Mouse (Mus musculus): ENCODE results near the gene Gm13539. TPM values are rescaled to one million over a fixed set of nuclear protein-coding genes. Genes with fewer than 3 reads are reported as not detected.

Gm13539 gene
- polyA plus RNA-seq, 1 experiment, result not detected

GRCm38 (mm10) chr2:25774640-25775039, 7.4 kb upstream of the Gm13539 start:
- TF ChIP-seq CTCF (IDR thresholded peaks at IDR 0.05; ENCODE audit: insufficient read depth, low read depth, low read length) (no peak), POLR2A (IDR thresholded peaks at IDR 0.05; ENCODE audit: insufficient read depth, low read depth, low read length) (no peak)
- H3K27ac ChIP-seq (ENCODE audit: insufficient read depth, low read depth, low read length), result no peak overlapping the region
- H3K4me1 ChIP-seq (ENCODE audit: control insufficient read depth, insufficient read depth, low read length), result peaks cover 5% of the 10 kb centered on the region; the same call in 1 of the 2 replicates
- no peak overlapping the region for H3K4me3 ChIP-seq (ENCODE audit: insufficient read depth, low read depth, low read length)
- WGBS, result 81% methylated on average over 2 of the region's 2 CpGs

- Histone ChIP-seq H3K4me3 (ENCODE audit: insufficient read depth, low read depth, low read length) (no peak overlapping the region), H3K27ac (ENCODE audit: insufficient read depth, low read depth, low read length) (no peak overlapping the region), H3K4me1 (ENCODE audit: control insufficient read depth, insufficient read depth, low read length) (peaks cover 5% of the 10 kb centered on the region; the same call in 1 of the 2 replicates)
- WGBS, result 50% methylated on average over 3 of the region's 3 CpGs
- no peak for TF ChIP-seq POLR2A (IDR thresholded peaks at IDR 0.05; ENCODE audit: insufficient read depth, low read depth, low read length)
- no peak for TF ChIP-seq CTCF (IDR thresholded peaks at IDR 0.05; ENCODE audit: insufficient read depth, low read depth, low read length)
Measured at GRCm38 (mm10) chr2:25775991-25776390, 6.1 kb upstream of the Gm13539 start.

DNA sequence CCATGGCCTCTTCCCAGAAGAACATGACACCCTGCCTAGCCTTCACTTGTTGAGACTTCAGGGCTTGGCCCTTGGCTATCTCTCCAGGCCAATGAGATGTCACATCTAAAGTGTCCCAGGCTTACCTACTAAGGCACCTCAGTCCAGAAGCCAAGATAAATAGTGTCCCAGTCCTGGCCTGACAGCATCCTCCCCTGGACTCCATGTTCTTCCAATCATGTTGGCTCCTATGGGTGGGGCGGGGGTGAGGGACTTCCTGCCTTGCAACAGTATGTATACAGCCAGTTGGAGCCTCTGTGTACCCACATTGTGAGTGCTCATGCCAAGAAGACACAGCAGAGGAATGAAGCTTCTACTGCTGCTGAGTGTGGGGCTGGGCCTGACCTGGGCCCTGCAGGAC, 5.3 kb upstream of the Gm13539 start, which contains the start of gene Lcn11:
TSS of gene Lcn11 (plus strand) at position 301 of the 400 bp plus-strand sequence.
- Histone ChIP-seq H3K27ac (ENCODE audit: insufficient read depth, low read depth, low read length) (no peak within 1 kb of the TSS), H3K4me1 (ENCODE audit: control insufficient read depth, insufficient read depth, low read length) (peaks cover 5% of the 10 kb centered on the region; the same call in 1 of the 2 replicates), H3K4me3 (ENCODE audit: insufficient read depth, low read depth, low read length) (no peak within 1 kb of the TSS)
- no peak for TF ChIP-seq CTCF (IDR thresholded peaks at IDR 0.05; ENCODE audit: insufficient read depth, low read depth, low read length)
- TF ChIP-seq POLR2A (IDR thresholded peaks at IDR 0.05; ENCODE audit: insufficient read depth, low read depth, low read length), result no peak
- WGBS, result 93% methylated on average over 1 of the region's 1 CpGs

DNA sequence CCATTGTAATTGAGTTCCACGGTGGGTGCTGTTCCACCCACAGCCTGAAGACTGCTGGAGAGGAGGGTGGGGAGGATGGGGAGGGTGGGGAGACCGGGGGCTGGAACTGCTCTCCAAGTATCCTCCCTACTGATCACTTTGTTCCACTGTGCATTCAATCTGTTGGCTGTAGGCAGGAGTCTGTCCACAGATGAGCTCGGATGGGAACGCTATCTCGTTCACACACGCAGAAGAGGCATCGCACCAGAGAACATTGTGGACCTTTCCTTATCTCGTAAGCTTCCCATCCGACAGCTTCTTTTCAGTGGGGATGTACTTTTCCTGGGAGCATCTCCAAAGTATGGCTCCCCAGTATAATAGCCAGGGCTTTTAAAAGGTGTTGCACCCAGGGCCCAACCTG, 3.0 kb upstream of the Gm13539 start:
- Histone ChIP-seq H3K27ac (ENCODE audit: insufficient read depth, low read depth, low read length) (no peak overlapping the region), H3K4me1 (ENCODE audit: control insufficient read depth, insufficient read depth, low read length) (peaks cover 5% of the 10 kb centered on the region; the same call in 1 of the 2 replicates), H3K4me3 (ENCODE audit: insufficient read depth, low read depth, low read length) (no peak overlapping the region)
- no peak for TF ChIP-seq POLR2A (IDR thresholded peaks at IDR 0.05; ENCODE audit: insufficient read depth, low read depth, low read length)
- no peak for TF ChIP-seq CTCF (IDR thresholded peaks at IDR 0.05; ENCODE audit: insufficient read depth, low read depth, low read length)
- WGBS, result 86% methylated on average over 9 of the region's 9 CpGs

DNA sequence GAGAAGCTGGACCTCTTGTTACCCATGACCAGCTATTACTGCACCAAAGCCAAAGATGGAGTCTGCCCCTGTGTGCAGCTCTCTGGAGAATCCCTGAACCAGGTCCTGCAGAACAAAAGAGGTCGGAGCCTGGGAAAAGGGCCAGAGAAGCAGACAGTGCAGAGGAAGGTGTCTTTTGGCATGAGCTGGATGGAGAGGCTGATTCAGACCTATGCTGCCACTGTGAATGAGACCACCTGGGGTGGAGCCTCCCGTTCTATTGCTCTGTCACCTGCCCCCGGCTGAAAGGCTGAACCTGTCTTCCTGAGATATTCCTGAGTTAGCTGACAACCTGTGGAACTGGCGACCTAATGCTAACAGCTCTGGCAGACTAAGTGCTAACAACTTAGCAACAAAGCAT, 1.1 kb upstream of the Gm13539 start:
- TF ChIP-seq CTCF (IDR thresholded peaks at IDR 0.05; ENCODE audit: insufficient read depth, low read depth, low read length) (no peak), POLR2A (IDR thresholded peaks at IDR 0.05; ENCODE audit: insufficient read depth, low read depth, low read length) (no peak)
- peaks cover 5% of the 10 kb centered on the region; the same call in 1 of the 2 replicates for H3K4me1 ChIP-seq (ENCODE audit: control insufficient read depth, insufficient read depth, low read length)
- WGBS, result 73% methylated on average over 4 of the region's 4 CpGs
- no peak overlapping the region for H3K27ac ChIP-seq (ENCODE audit: insufficient read depth, low read depth, low read length)
- no peak overlapping the region for H3K4me3 ChIP-seq (ENCODE audit: insufficient read depth, low read depth, low read length)

DNA sequence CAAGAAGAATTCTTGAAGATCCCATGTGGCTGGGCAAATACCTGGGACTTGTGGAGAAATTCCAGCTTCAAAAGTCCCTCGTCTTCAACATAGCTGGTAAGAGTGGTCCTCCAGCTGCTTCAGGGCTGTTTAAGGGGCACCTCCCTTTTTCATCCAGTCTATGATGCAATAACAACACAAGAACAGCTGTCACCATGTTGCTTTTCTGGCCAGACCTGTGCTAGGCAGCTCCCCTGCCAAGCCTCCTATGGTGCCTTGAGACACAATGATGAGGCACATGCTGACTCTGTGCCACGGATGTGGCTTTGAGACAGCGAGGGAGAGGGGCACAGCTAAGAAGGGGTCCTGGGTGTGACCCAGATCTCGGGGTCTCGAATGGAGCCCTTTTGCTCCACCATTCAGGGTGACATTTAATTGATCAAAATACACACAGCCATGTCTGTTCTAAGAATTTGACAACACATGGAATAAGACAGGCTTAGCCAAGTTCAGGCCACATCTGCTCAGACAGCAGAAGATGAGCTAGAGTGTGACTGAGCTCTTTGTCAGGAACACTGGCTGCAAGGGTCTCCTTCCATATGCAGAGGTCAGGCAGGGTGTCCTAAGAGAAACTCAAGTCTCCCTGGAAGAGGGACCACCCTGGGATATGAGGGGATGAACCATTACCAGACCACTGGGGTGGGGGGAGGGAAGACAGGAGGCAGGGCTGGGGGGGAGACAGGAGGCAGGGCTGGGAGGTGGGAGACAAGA, 3.7 kb downstream of the Gm13539 start:
- Histone ChIP-seq H3K27ac (ENCODE audit: insufficient read depth, low read depth, low read length) (no peak overlapping the region), H3K4me1 (ENCODE audit: control insufficient read depth, insufficient read depth, low read length) (no peaks in the 10 kb centered on the region), H3K4me3 (ENCODE audit: insufficient read depth, low read depth, low read length) (no peak overlapping the region)
- TF ChIP-seq POLR2A (IDR thresholded peaks at IDR 0.05; ENCODE audit: insufficient read depth, low read depth, low read length), result no peak
- no peak for TF ChIP-seq CTCF (IDR thresholded peaks at IDR 0.05; ENCODE audit: insufficient read depth, low read depth, low read length)
- WGBS, result 63% methylated on average over 5 of the region's 5 CpGs

- Histone ChIP-seq H3K4me1 (ENCODE audit: control insufficient read depth, insufficient read depth, low read length) (no peaks in the 10 kb centered on the region), H3K4me3 (ENCODE audit: insufficient read depth, low read depth, low read length) (no peak overlapping the region), H3K27ac (ENCODE audit: insufficient read depth, low read depth, low read length) (no peak overlapping the region)
- no peak for TF ChIP-seq CTCF (IDR thresholded peaks at IDR 0.05; ENCODE audit: insufficient read depth, low read depth, low read length)
- no peak for TF ChIP-seq POLR2A (IDR thresholded peaks at IDR 0.05; ENCODE audit: insufficient read depth, low read depth, low read length)
- WGBS, result 93% methylated on average over 3 of the region's 3 CpGs
Measured at GRCm38 (mm10) chr2:25789092-25789491, 7.0 kb downstream of the Gm13539 start.

DNA sequence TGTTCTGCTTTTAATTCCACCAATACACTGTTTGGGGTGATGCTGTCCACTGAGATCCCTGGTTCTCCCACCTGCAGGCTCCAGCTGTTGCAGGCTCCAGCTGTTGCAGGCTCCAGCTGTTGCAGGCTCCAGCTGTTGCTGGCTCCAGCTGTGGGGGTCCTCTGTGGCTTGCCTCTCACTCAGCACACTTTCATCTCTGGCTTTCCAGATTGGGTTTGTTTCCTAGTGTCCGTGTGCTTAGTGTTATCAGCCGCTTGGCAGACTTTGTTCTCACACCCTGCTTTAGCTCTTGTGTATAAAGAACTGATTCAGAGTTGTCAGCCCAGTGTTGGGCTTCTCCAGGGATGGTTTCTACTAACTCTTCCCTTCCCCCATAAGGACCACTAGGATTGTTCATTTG, 15.6 kb downstream of the Gm13539 start:
- Histone ChIP-seq H3K4me3 (ENCODE audit: insufficient read depth, low read depth, low read length) (no peak overlapping the region), H3K4me1 (ENCODE audit: control insufficient read depth, insufficient read depth, low read length) (no peaks in the 10 kb centered on the region), H3K27ac (ENCODE audit: insufficient read depth, low read depth, low read length) (no peak overlapping the region)
- TF ChIP-seq POLR2A (IDR thresholded peaks at IDR 0.05; ENCODE audit: insufficient read depth, low read depth, low read length), result no peak
- TF ChIP-seq CTCF (IDR thresholded peaks at IDR 0.05; ENCODE audit: insufficient read depth, low read depth, low read length), result no peak
- 38% methylated on average over 2 of the region's 2 CpGs for WGBS

- Histone ChIP-seq H3K4me1 (ENCODE audit: control insufficient read depth, insufficient read depth, low read length) (no peaks in the 10 kb centered on the region), H3K4me3 (ENCODE audit: insufficient read depth, low read depth, low read length) (no peak overlapping the region), H3K27ac (ENCODE audit: insufficient read depth, low read depth, low read length) (no peak overlapping the region)
- TF ChIP-seq POLR2A (IDR thresholded peaks at IDR 0.05; ENCODE audit: insufficient read depth, low read depth, low read length), result no peak
- no peak for TF ChIP-seq CTCF (IDR thresholded peaks at IDR 0.05; ENCODE audit: insufficient read depth, low read depth, low read length)
- 38% methylated on average over 5 of the region's 5 CpGs for WGBS
Measured at GRCm38 (mm10) chr2:25798065-25798464, 16.0 kb downstream of the Gm13539 start.

Data from olfactory bulb, adult 2 months (tissue).